Mouse (Mus musculus) stomach, embryonic 16.5 days (tissue): ENCODE measurements around the gene Tbck. TPM values are rescaled to one million over a fixed set of nuclear protein-coding genes. Genes with fewer than 3 reads are reported as not detected.

Experiments used
- ATAC-seq: fragments of 200-750 bp; cut with Nextera tagmentation; 2 replicates; pipeline ENCODE4 v1.8.0; 2017; ENCODE audit warnings: moderate number of reproducible peaks, moderate TSS enrichment; ENCODE audit not compliant: insufficient read depth, low FRiP score
- H3K27ac ChIP-seq: fragments of 300-500 bp; sonication (generic); 2 replicates; pipeline ENCODE4 v1.5.1; 2014; ENCODE audit warnings: low read length
- H3K27me3 ChIP-seq: fragments of 300-500 bp; sonication (generic); 2 replicates; pipeline ENCODE4 v1.6.1; 2014; ENCODE audit warnings: low read length, control low read depth, mixed read lengths; ENCODE audit not compliant: control insufficient read depth, insufficient read depth
- H3K36me3 ChIP-seq: fragments of 300-500 bp; sonication (generic); 2 replicates; pipeline ENCODE4 v1.6.1; 2014; ENCODE audit warnings: low read length; ENCODE audit not compliant: control insufficient read depth, insufficient read depth
- H3K4me1 ChIP-seq: fragments of 300-500 bp; sonication (generic); 2 replicates; pipeline ENCODE4 v1.6.1; 2014; ENCODE audit warnings: low read length, control low read depth, mixed read lengths; ENCODE audit not compliant: control insufficient read depth, insufficient read depth
- H3K4me2 ChIP-seq: fragments of 300-500 bp; sonication (generic); 2 replicates; pipeline ENCODE4 v1.6.1; 2014; ENCODE audit warnings: low read depth, low read length, mixed read lengths
- H3K4me3 ChIP-seq: fragments of 300-500 bp; sonication (generic); replicated peaks from 2 replicates; pipeline ENCODE4 v1.5.1; 2014; ENCODE audit warnings: mild to moderate bottlenecking, low read length
- H3K9ac ChIP-seq: fragments of 300-500 bp; sonication (generic); 2 replicates; pipeline ENCODE4 v1.6.1; 2014; ENCODE audit warnings: low read length
- H3K9me3 ChIP-seq: fragments of 300-500 bp; sonication (generic); replicated peaks from 2 replicates; pipeline ENCODE4 v1.6.1; 2016; ENCODE audit warnings: low read length, control low read depth; ENCODE audit not compliant: control insufficient read depth
- WGBS: fragments of 180-500 bp; shearing (Covaris S2); extraction: QIAGEN DNeasy Blood & Tissue Kit; methylation state at CpG from one replicate; pipeline ENCODE4 v1.1.7; 2014; 5-methylcytosine and 5-hydroxymethylcytosine counted together
- polyA plus RNA-seq: library from polyadenylated mRNA; unstranded; fragments of >200 nt; fragmentation: Nextera tagmentation; extraction: Ambion mirVana; gene quantifications from 2 replicates; pipeline ENCODE4 v1.2.1, GENCODE M21; 2015

Gene Tbck
- polyA plus RNA-seq, 1 experiment from 2014 or later, result 17.0 TPM

- Histone ChIP-seq H3K27me3 (no peaks in the 10 kb centered on the region), H3K36me3 (no peaks in the 10 kb centered on the region), H3K4me1 (no peaks in the 10 kb centered on the region), H3K9me3 (no peaks in the 10 kb centered on the region), H3K27ac (no peak overlapping the region), H3K9ac (no peak overlapping the region), H3K4me3 (no peak overlapping the region), H3K4me2 (no peak overlapping the region)
- no peak for ATAC-seq
- 66% methylated on average over 28 of the region's 28 CpGs for WGBS
Measured at GRCm38 (mm10) chr3:132851841-132852728, 168.1 kb downstream of the Tbck start.

DNA sequence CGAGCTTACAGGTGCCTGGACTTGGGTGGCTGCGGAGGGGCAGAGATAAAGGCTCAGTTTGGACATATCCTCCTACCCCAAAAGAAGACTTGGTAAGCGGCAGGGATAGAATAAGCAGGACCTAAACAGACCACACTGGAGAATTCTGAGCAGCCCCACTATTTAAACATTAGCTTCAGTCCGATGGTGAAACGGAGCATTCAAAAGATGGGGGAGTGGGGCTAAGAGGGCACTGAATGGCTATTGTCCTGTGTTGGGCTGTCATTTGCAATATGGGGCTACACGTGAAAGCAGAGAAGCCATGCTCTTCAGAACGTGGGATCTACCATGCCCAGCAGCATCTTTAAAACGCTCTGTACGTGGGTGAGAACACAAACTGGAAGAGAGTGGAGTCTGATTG, 170.3 kb downstream of the Tbck start:
- no peak for ATAC-seq
- no peak overlapping the region for H3K4me2 ChIP-seq
- H3K27me3 ChIP-seq, result no peaks in the 10 kb centered on the region
- no peak overlapping the region for H3K27ac ChIP-seq
- H3K4me3 ChIP-seq, result no peak overlapping the region
- H3K36me3 ChIP-seq, result no peaks in the 10 kb centered on the region
- H3K4me1 ChIP-seq, result no peaks in the 10 kb centered on the region
- no peak overlapping the region for H3K9ac ChIP-seq
- H3K9me3 ChIP-seq, result no peaks in the 10 kb centered on the region
- 86% methylated on average over 9 of the region's 9 CpGs for WGBS

DNA sequence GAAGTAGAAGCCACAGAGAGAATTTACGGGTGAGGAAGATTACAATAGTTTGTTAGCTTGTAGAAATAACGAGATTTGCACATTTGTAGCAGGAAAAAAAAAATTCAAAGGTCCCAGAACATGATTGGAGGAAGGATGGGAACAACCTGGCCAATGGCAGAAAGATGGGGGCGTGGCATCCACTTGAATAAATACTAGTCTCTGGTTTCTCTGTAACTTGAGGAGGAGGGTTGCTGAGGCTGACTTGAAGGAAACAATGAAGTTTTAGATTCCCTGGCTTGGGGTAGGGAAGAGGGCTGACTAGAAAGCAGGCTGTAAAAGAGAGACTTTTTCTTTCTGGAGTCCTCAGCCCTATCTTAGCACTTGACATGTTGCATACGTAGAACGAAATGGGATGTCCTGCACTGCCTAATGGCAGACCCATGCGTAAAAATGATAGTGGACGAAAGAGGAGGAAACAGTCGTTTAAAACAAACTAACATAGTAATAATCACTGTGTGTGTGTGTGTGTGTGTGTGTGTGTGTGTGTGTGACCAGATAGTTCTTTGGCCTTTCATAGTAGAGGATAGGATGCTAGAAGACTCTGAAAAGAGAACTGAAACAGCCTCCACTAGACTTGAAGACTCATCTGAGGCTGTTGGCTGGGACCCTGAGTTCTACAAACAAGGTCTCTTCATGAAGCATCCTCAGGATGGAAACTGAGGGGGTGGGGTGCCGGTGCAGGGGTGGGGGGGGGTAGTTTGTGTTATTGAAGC, 171.7 kb downstream of the Tbck start:
- Histone ChIP-seq H3K9me3 (no peaks in the 10 kb centered on the region), H3K27ac (no peak overlapping the region), H3K9ac (no peak overlapping the region), H3K27me3 (no peaks in the 10 kb centered on the region), H3K36me3 (no peaks in the 10 kb centered on the region), H3K4me2 (no peak overlapping the region), H3K4me1 (no peaks in the 10 kb centered on the region), H3K4me3 (no peak overlapping the region)
- no peak for ATAC-seq
- 50% methylated on average over 9 of the region's 9 CpGs for WGBS

GRCm38 (mm10) chr3:132856651-132857050, 172.7 kb downstream of the Tbck start:
- Histone ChIP-seq H3K4me3 (no peak overlapping the region), H3K27ac (no peak overlapping the region), H3K4me1 (no peaks in the 10 kb centered on the region), H3K9me3 (no peaks in the 10 kb centered on the region), H3K9ac (no peak overlapping the region), H3K27me3 (no peaks in the 10 kb centered on the region), H3K4me2 (no peak overlapping the region), H3K36me3 (no peaks in the 10 kb centered on the region)
- WGBS, result 48% methylated on average over 6 of the region's 6 CpGs
- ATAC-seq, result no peak

GRCm38 (mm10) chr3:132858849-132859248, 174.9 kb downstream of the Tbck start:
- Histone ChIP-seq H3K9ac (no peak overlapping the region), H3K27ac (no peak overlapping the region), H3K36me3 (no peaks in the 10 kb centered on the region), H3K4me2 (no peak overlapping the region), H3K4me1 (no peaks in the 10 kb centered on the region), H3K9me3 (no peaks in the 10 kb centered on the region), H3K27me3 (no peaks in the 10 kb centered on the region), H3K4me3 (no peak overlapping the region)
- WGBS, result 54% methylated on average over 11 of the region's 11 CpGs
- no peak for ATAC-seq

DNA sequence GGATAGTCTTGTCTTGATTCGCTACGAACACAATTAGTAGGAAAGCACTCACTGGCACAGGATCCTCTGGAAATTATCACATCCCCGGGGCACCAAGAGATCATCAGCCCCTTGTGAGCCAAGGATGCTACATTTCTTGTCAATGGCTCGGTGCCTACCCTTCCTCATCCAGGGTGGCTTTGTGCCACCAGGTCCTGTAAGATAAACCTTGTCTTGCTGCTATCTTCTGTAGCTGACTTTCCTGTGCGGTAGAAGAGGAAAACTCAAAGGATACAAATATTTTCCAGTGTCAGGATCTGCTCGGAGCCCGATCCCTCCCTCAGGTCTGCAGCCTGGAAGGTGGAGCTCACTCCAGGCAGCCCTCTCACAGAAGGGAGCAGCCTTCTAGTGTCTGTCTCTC, 175.6 kb downstream of the Tbck start:
- WGBS, result 73% methylated on average over 7 of the region's 7 CpGs

GRCm38 (mm10) chr3:132860796-132861195, 176.9 kb downstream of the Tbck start:
- no peaks in the 10 kb centered on the region for H3K4me1 ChIP-seq
- WGBS, result 58% methylated on average over 8 of the region's 8 CpGs
- ATAC-seq, result no peak

More for the DNA sequence above, 175.6 kb downstream of the Tbck start:
- H3K4me1 ChIP-seq, result no peaks in the 10 kb centered on the region
- H3K36me3 ChIP-seq, result no peaks in the 10 kb centered on the region
- H3K27ac ChIP-seq, result no peak overlapping the region
- no peak overlapping the region for H3K4me2 ChIP-seq
- H3K4me3 ChIP-seq, result no peak overlapping the region
- no peaks in the 10 kb centered on the region for H3K27me3 ChIP-seq
- ATAC-seq, result no peak
- H3K9ac ChIP-seq, result no peak overlapping the region
- no peaks in the 10 kb centered on the region for H3K9me3 ChIP-seq

DNA sequence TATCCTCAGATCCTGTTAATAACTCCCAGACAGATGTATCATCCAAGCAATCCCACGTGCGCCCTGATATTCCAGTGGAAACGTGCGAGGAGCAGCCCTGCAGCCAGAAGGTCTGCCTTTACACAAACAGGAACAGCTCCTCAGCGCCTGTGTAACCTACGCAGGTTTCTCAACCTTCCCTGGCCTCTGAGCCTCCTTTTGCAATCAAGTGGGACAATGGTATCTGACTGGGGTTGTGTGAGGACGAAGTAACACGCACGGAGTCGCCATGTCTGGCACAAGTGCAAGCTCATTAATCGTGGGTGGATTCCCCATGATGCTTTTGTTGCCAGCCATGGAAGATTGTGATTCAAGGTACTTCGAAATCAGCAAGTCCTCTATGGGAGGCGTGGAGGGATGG, 179.9 kb downstream of the Tbck start:
- H3K9ac ChIP-seq, result no peak overlapping the region
- ATAC-seq, result no peak
- H3K4me2 ChIP-seq, result no peak overlapping the region
- no peaks in the 10 kb centered on the region for H3K27me3 ChIP-seq
- H3K27ac ChIP-seq, result no peak overlapping the region
- no peaks in the 10 kb centered on the region for H3K4me1 ChIP-seq
- no peaks in the 10 kb centered on the region for H3K9me3 ChIP-seq
- no peak overlapping the region for H3K4me3 ChIP-seq
- WGBS, result 65% methylated on average over 13 of the region's 13 CpGs
- H3K36me3 ChIP-seq, result no peaks in the 10 kb centered on the region

More at GRCm38 (mm10) chr3:132860796-132861195, 176.9 kb downstream of the Tbck start:
- H3K36me3 ChIP-seq, result no peaks in the 10 kb centered on the region
- H3K9me3 ChIP-seq, result no peaks in the 10 kb centered on the region
- H3K27me3 ChIP-seq, result no peaks in the 10 kb centered on the region
- no peak overlapping the region for H3K4me3 ChIP-seq
- no peak overlapping the region for H3K27ac ChIP-seq
- no peak overlapping the region for H3K9ac ChIP-seq
- no peak overlapping the region for H3K4me2 ChIP-seq

- H3K9ac ChIP-seq, result no peak overlapping the region
Measured at GRCm38 (mm10) chr3:132864329-132864919, 180.5 kb downstream of the Tbck start.

More at GRCm38 (mm10) chr3:132864329-132864919, 180.5 kb downstream of the Tbck start:
- Histone ChIP-seq H3K27me3 (no peaks in the 10 kb centered on the region), H3K9me3 (no peaks in the 10 kb centered on the region), H3K27ac (no peak overlapping the region), H3K4me2 (0 out of 2 replicates have a peak overlapping the region, but pooled peaks have one; percentile 6), H3K4me3 (no peak overlapping the region), H3K4me1 (no peaks in the 10 kb centered on the region), H3K36me3 (no peaks in the 10 kb centered on the region)
- 63% methylated on average over 14 of the region's 14 CpGs for WGBS
- ATAC-seq, result no peak
